8 mouse cellular contexts compared by ENCODE assay signal in the genomic region with DNA sequence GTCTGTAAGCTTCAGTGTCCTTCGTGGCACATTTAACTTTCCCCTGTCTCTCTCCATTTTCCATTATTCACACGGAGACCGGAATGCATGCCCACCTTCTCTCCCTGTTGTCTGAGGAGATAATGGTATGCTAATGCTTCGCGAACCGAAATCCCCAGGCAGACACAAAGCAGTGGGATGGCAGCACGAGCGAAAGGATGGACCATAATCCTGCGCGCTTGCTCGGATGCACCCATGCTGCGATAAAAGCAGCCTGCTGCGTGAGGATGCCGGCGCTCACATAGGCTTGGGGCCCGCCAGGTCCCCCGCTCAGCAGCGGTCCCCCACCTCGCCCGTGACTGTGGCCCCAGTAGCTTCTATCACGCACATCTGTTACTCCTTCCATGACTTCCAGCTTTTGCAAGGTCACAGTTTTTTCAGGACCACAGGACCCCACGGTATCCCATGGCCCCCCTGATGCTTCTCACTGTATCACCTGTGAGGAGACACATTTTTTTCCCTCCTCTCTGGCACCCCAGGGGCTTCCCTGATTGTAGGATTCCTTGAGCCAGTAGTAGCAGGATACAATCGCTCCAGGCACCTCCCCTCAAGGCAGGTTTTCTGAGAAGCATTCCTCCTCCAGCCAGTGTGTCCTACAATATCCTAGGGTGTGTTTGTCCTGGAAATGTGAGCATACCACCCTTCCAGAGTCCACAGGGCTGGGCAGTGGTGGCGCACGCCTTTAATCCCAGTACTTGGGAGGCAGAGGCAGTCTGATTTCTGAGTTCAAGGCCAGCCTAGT. TPM values are rescaled to one million over a fixed set of nuclear protein-coding genes. Genes with fewer than 3 reads are reported as not detected.
DNase-seq lines count a peak whose midpoint lies in the region; ATAC-seq and TF ChIP-seq lines count a peak whose summit lies in the region.

No protein-coding gene starts in this region.

- H3K27ac ChIP-seq in ES-Bruce4 (ENCODE audit: insufficient read depth, low read length), result peak overlapping the region; percentile 78
- peak overlapping the region; percentile 46; the same call in 1 of the 2 replicates for H3K27ac ChIP-seq in forebrain, embryonic 16.5 days (ENCODE audit: low read length)
- H3K27ac ChIP-seq in midbrain, embryonic 11.5 days (ENCODE audit: low read depth, low read length), result peak overlapping the region; percentile 25; the same call in 1 of the 2 replicates

- WGBS in forebrain, embryonic 16.5 days, result 10% methylated on average over 25 of the region's 25 CpGs
- WGBS in midbrain, embryonic 11.5 days, result 3% methylated on average over 25 of the region's 25 CpGs

- 0 out of 2 replicates have a peak, but pooled peaks have one; percentile 62 for TF ChIP-seq EP300 in ES-Bruce4 (IDR thresholded peaks at IDR 0.05; ENCODE audit: insufficient read depth, low read depth, low read length)

- TF ChIP-seq CTCF in ES-Bruce4 (IDR thresholded peaks at IDR 0.05; ENCODE audit: low read depth, low read length), result no peak

- peak overlapping the region; percentile 66 for H3K4me2 ChIP-seq in forebrain, embryonic 16.5 days (ENCODE audit: low read length)
- peak overlapping the region; percentile 59 for H3K4me2 ChIP-seq in midbrain, embryonic 11.5 days

- peak overlapping the region; percentile 15 for H3K4me3 ChIP-seq in ES-Bruce4 (ENCODE audit: low read depth, low read length)
- H3K4me3 ChIP-seq in forebrain, embryonic 16.5 days (replicated peaks; ENCODE audit: low read length), result peak overlapping the region; percentile 36
- peak overlapping the region; percentile 30 for H3K4me3 ChIP-seq in midbrain, embryonic 11.5 days (ENCODE audit: low read depth, low read length)

- DNase-seq in frontal cortex, postnatal 10 days (ENCODE audit: low spot score in 2 of 2), result no peak
- peak; percentile 91 for DNase-seq in midbrain, embryonic 11.5 days (ENCODE audit: low spot score, missing footprints)
- DNase-seq in gastrocnemius, postnatal 10 days, result no peak
- DNase-seq in kidney, postnatal 14 days, result no peak

- H3K36me3 ChIP-seq in ES-Bruce4 (ENCODE audit: control insufficient read depth, insufficient read depth, low read length, poor library complexity, severe bottlenecking), result no peaks in the 10 kb centered on the region
- no peaks in the 10 kb centered on the region for H3K36me3 ChIP-seq in forebrain, embryonic 16.5 days (ENCODE audit: control insufficient read depth, insufficient read depth)
- H3K36me3 ChIP-seq in midbrain, embryonic 11.5 days (ENCODE audit: control insufficient read depth, insufficient read depth, low read length), result no peaks in the 10 kb centered on the region

- TF ChIP-seq POLR2A in ES-Bruce4 (IDR thresholded peaks at IDR 0.05; ENCODE audit: insufficient read depth, low read length), result no peak

- H3K9ac ChIP-seq in ES-Bruce4 (ENCODE audit: low read depth, poor library complexity, severe bottlenecking), result peak overlapping the region; percentile 25
- H3K9ac ChIP-seq in forebrain, embryonic 16.5 days (replicated peaks; ENCODE audit: low read depth, low read length), result peak overlapping the region; percentile 65
- H3K9ac ChIP-seq in midbrain, embryonic 11.5 days (ENCODE audit: low read length), result peak overlapping the region; percentile 69

- no peaks in the 10 kb centered on the region for H3K27me3 ChIP-seq in ES-Bruce4 (ENCODE audit: control insufficient read depth, insufficient read depth, low read length, poor library complexity, severe bottlenecking)
- H3K27me3 ChIP-seq in forebrain, embryonic 16.5 days (replicated peaks; ENCODE audit: control insufficient read depth, insufficient read depth, low read length), result no peaks in the 10 kb centered on the region
- no peaks in the 10 kb centered on the region for H3K27me3 ChIP-seq in midbrain, embryonic 11.5 days (ENCODE audit: control insufficient read depth, insufficient read depth, low read length)

- H3K4me1 ChIP-seq in ES-Bruce4 (ENCODE audit: control insufficient read depth, insufficient read depth, low read length), result peaks cover 12% of the 10 kb centered on the region
- peaks cover 14% of the 10 kb centered on the region for H3K4me1 ChIP-seq in forebrain, embryonic 16.5 days (replicated peaks; ENCODE audit: control insufficient read depth, insufficient read depth, low read length)
- peaks cover 18% of the 10 kb centered on the region for H3K4me1 ChIP-seq in midbrain, embryonic 11.5 days (ENCODE audit: control insufficient read depth, insufficient read depth, low read length)

- H3K9me3 ChIP-seq in ES-Bruce4 (replicated peaks; ENCODE audit: control insufficient read depth, insufficient read depth, low read length, poor library complexity, severe bottlenecking), result no peaks in the 10 kb centered on the region
- no peaks in the 10 kb centered on the region for H3K9me3 ChIP-seq in forebrain, embryonic 16.5 days (ENCODE audit: control insufficient read depth, low read length)
- H3K9me3 ChIP-seq in midbrain, embryonic 11.5 days (ENCODE audit: control insufficient read depth, low read length), result no peaks in the 10 kb centered on the region

- peak; percentile 34; the same call in 1 of the 2 replicates for ATAC-seq in frontal cortex, adult (ENCODE audit: low TSS enrichment)
- ATAC-seq in forebrain, embryonic 16.5 days, result peak; percentile 68
- ATAC-seq in midbrain, embryonic 11.5 days (ENCODE audit: low FRiP score), result peak; percentile 52
- no peak for ATAC-seq in megakaryocyte, adult 5-6 weeks (ENCODE audit: poor library complexity, severe bottlenecking)

RNA-seq across cellular contexts. Expression of a gene that starts 24.8 kb away (rescaled TPM):
- polyA plus RNA-seq in ES-Bruce4 (2011; ENCODE audit: insufficient read depth, insufficient read length, low read depth, missing spikeins), result 119 and 129 TPM in 2 replicates
- polyA plus RNA-seq in forebrain, embryonic 16.5 days (2015; fragmentation: Nextera tagmentation; extraction: Ambion mirVana), result 290 and 292 TPM in 2 replicates
- polyA plus RNA-seq in midbrain, embryonic 11.5 days (2014; fragmentation: Nextera tagmentation; extraction: Ambion mirVana), result 229 and 237 TPM in 2 replicates
- 136 and 154 TPM in 2 replicates for total RNA-seq in megakaryocyte, adult 5-6 weeks (2015)
- total RNA-seq in megakaryocyte, adult 5-6 weeks (2017), result 84.1 and 86.7 TPM in 2 replicates
- total RNA-seq in gastrocnemius, postnatal 10 days (2021), result 10 to 100 TPM; 75.9 to 77.3 TPM

RNA-seq across cellular contexts. Expression of a gene that starts 24.9 kb away (rescaled TPM):
- polyA plus RNA-seq in ES-Bruce4 (2011; ENCODE audit: insufficient read depth, insufficient read length, low read depth, missing spikeins), result 102 and 109 TPM in 2 replicates
- 50.2 and 55.1 TPM in 2 replicates for polyA plus RNA-seq in forebrain, embryonic 16.5 days (2015; fragmentation: Nextera tagmentation; extraction: Ambion mirVana)
- polyA plus RNA-seq in midbrain, embryonic 11.5 days (2014; fragmentation: Nextera tagmentation; extraction: Ambion mirVana), result 38.3 and 38.4 TPM in 2 replicates
- 11.0 and 13.9 TPM in 2 replicates for total RNA-seq in megakaryocyte, adult 5-6 weeks (2015)
- 10.0 and 16.5 TPM in 2 replicates for total RNA-seq in megakaryocyte, adult 5-6 weeks (2017)
- total RNA-seq in gastrocnemius, postnatal 10 days (2021), result 10 to 100 TPM; 23.2 to 24.8 TPM

RNA-seq across cellular contexts. Expression of a gene that starts 55.6 kb away (rescaled TPM):
- polyA plus RNA-seq in ES-Bruce4 (2011; ENCODE audit: insufficient read depth, insufficient read length, low read depth, missing spikeins), result not detected in 2 replicates
- not detected in 2 replicates for polyA plus RNA-seq in forebrain, embryonic 16.5 days (2015; fragmentation: Nextera tagmentation; extraction: Ambion mirVana)
- polyA plus RNA-seq in midbrain, embryonic 11.5 days (2014; fragmentation: Nextera tagmentation; extraction: Ambion mirVana), result not detected in 2 replicates
- total RNA-seq in megakaryocyte, adult 5-6 weeks (2015), result not detected in 2 replicates
- 0.11 TPM in 1 of 2 replicates, not detected in the other for total RNA-seq in megakaryocyte, adult 5-6 weeks (2017)
- total RNA-seq in gastrocnemius, postnatal 10 days (2021), result not detected

Comparison
In these comparisons a context has a peak if more than half of its experiments do, and no peak if none do; other contexts are left out.
1. H3K27ac ChIP-seq: peak in every context shown above with its lines; median percentile 78 in ES-Bruce4; 46 in forebrain, embryonic 16.5 days; 25 in midbrain, embryonic 11.5 days.